Mouse (Mus musculus): ENCODE results near the gene Gpm6b. TPM values are rescaled to one million over a fixed set of nuclear protein-coding genes. Genes with fewer than 3 reads are reported as not detected.
A peak's percentile ranks its signal among the peaks of the same experiment; 100 is the strongest.

The Gpm6b gene
- polyA plus RNA-seq, 1 experiment from 2014 or later: 19.8 TPM

DNA sequence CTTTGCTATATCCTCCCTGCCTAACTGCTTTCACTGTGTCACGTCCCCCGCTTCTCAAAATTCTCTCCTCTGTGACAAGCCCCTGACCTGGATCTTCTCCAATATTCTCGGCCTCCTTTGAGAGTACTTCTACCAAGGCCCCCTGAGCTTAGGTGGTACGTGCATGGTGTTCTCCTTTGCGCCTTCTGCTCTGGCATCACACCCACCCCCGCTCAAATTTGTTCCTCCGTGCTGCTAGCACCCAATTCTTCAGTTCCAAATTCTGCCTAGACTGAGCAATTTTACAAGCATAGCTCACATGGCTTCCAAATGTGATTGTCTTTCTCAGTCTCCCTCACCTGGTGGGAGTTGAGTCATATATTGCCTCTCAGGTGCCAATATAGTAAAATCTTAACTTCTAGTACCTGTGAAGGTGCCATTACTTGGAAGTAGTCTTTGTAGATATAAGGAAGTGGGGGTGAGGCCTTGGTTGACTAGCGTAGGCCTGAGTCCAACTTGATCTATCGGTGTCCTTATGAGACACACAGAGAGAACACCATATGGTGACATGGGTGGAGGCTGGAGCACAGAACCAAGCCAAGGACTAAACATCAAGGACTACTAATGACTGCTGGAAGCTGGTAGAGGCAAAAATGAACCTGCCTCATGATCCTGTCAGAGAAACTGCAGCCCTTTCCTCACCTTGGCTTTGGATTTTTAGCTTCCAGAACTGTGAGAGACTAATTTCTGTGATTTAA, 100.2 kb downstream of the Gpm6b start:
- Histone ChIP-seq H3K4me3 (no peak overlapping the region), H3K36me3 (no peaks in the 10 kb centered on the region), H3K4me1 (no peaks in the 10 kb centered on the region), H3K27me3 (peaks cover 47% of the 10 kb centered on the region), H3K9me3 (no peaks in the 10 kb centered on the region), H3K27ac (no peak overlapping the region), H3K9ac (no peak overlapping the region), H3K4me2 (no peak overlapping the region)
- no peak for ATAC-seq (ENCODE audit: insufficient number of reproducible peaks, insufficient read depth, low FRiP score, low TSS enrichment, low read depth)
- WGBS: 91% methylated on average over 9 of the region's 9 CpGs

DNA sequence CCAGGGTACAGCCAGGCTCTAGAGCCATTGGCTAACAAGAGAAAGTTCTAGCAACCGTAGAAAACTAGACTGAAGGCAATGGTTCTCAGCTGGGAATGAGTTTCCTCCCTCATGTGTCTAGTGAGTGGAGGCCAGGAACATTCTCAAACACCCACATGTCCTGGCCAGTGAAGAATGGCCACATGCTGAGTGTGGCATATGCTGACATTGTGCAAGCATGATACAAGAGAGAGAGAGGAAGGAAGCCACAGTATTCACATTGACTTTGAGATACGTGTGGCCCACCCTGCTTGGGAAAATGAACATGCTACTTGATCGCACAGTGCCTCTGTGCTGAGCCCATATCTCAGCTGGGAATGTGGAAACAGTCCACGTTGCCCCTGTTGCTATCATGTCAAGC, 101.2 kb downstream of the Gpm6b start:
- H3K4me3 ChIP-seq: no peak overlapping the region
- no peak overlapping the region for H3K4me2 ChIP-seq
- H3K4me1 ChIP-seq: no peaks in the 10 kb centered on the region
- H3K9ac ChIP-seq: no peak overlapping the region
- H3K9me3 ChIP-seq: no peaks in the 10 kb centered on the region
- H3K27ac ChIP-seq: no peak overlapping the region
- H3K36me3 ChIP-seq: no peaks in the 10 kb centered on the region
- ATAC-seq (ENCODE audit: insufficient number of reproducible peaks, insufficient read depth, low FRiP score, low TSS enrichment, low read depth): no peak
- H3K27me3 ChIP-seq: peaks cover 45% of the 10 kb centered on the region
- WGBS: 83% methylated on average over 4 of the region's 4 CpGs

DNA sequence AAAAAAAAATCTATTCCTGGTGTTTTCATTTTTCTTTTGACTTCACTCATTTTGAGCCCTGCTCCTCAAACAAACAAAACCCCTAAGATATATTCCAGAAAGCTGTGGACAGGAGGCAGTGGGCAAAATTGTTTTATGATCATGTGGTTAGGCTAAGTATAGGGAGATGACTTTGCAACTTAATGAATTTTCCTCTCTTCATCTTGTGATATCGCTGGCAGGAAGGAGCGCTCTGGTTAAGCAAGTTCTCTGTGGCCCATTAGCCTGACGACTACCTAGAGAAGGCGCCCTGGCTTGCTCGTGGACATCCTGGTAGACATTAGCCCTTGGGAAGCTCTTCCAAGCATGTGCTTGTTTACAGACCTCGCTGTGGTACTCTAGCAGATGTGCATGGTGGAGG, 103.1 kb downstream of the Gpm6b start:
- 79% methylated on average over 6 of the region's 6 CpGs for WGBS
- ATAC-seq (ENCODE audit: insufficient number of reproducible peaks, insufficient read depth, low FRiP score, low TSS enrichment, low read depth): no peak
- Histone ChIP-seq H3K27me3 (peaks cover 31% of the 10 kb centered on the region), H3K9ac (no peak overlapping the region), H3K27ac (no peak overlapping the region), H3K4me1 (no peaks in the 10 kb centered on the region), H3K4me2 (no peak overlapping the region), H3K36me3 (no peaks in the 10 kb centered on the region), H3K4me3 (no peak overlapping the region), H3K9me3 (no peaks in the 10 kb centered on the region)

DNA sequence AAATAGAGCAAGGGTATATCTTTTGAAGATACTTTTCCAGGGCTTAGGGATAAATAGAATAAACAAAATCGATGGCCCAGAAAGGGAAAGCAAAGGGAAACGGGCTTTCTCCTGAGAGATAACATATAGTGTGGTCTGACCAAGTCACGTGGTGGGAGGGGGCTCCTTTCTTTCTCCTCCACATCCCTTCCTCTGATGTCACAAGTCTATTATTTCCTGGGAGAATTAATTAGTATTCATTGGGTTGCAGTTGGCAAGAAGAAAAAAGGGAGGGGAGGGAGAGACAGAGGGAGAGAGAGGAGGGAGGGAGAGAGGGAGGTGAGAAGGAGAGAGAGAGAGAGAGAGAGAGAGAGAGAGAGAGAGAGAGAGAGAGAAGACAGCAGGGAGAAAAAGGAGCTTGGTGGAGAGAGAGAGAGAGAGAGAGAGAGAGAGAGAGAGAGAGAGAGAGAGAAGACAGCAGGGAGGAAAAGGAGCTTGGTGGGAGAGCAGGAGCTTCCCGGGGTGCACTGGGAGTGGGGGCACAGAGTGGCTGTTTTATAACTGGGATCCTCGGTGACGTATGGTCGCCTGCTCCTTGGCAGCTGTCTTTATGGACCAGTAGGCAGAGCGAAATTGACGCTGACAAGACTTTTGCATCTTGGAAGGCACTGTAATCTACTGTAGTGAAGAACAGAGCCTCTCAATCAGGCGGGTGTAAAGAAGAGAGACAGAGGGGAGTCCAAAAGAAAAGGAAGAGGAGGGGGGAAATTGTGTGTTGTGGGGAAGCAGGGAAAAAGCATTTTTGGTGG, 105.7 kb downstream of the Gpm6b start:
- H3K4me3 ChIP-seq: peak overlapping the region; percentile 27; the same call in 1 of the 2 replicates
- no peaks in the 10 kb centered on the region for H3K4me1 ChIP-seq
- no peak overlapping the region for H3K9ac ChIP-seq
- H3K36me3 ChIP-seq: no peaks in the 10 kb centered on the region
- H3K27ac ChIP-seq: no peak overlapping the region
- peaks cover 27% of the 10 kb centered on the region; the same call in 1 of the 2 replicates for H3K27me3 ChIP-seq
- no peak for ATAC-seq (ENCODE audit: insufficient number of reproducible peaks, insufficient read depth, low FRiP score, low TSS enrichment, low read depth)
- H3K4me2 ChIP-seq: peak overlapping the region; percentile 41
- 36% methylated on average over 10 of the region's 10 CpGs for WGBS
- no peaks in the 10 kb centered on the region for H3K9me3 ChIP-seq

DNA sequence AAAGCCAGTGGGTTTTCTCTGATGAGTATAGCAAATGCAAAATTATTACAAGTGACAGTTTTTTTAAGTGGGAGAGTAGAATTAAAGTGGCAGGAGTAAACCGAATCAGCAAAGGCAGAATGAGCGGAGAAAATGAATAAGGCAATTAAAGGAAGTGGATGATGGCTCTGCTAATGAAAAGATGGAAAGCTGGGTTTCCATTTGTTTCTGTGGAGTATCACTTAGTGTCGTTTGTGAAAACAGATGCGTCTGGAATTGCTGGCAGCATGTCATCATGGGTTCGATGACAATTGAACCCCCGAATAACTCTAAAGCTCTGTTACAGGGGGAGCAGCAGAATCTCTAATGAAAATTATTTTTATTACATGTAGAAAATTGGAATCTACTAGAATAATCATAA, 109.4 kb downstream of the Gpm6b start:
- Histone ChIP-seq H3K4me3 (no peak overlapping the region), H3K9me3 (no peaks in the 10 kb centered on the region), H3K9ac (no peak overlapping the region), H3K4me2 (no peak overlapping the region; the same call in 1 of the 2 replicates), H3K27me3 (peaks cover 26% of the 10 kb centered on the region; the same call in 1 of the 2 replicates), H3K36me3 (no peaks in the 10 kb centered on the region), H3K4me1 (no peaks in the 10 kb centered on the region), H3K27ac (no peak overlapping the region)
- no peak for ATAC-seq (ENCODE audit: insufficient number of reproducible peaks, insufficient read depth, low FRiP score, low TSS enrichment, low read depth)
- WGBS: 62% methylated on average over 6 of the region's 6 CpGs

DNA sequence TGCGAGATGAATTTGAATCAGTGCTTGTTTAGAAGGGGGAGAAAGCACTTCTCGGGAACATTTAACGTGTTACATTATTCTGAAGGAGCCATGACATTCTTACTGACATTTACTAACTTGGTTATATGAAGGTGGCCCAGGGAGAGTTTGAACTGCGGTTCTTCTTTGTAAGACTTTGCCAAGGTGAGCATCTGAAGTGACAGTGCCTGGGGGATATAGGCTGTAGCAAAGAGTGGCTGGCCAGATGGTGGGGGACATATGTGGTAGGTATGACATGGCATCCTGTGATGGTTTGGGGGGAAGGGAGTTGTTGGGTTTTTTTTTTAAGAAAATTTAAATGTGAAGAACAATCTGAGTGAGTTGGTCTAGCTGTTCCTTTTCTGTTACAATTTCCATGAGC, 109.9 kb downstream of the Gpm6b start:
- ATAC-seq (ENCODE audit: insufficient number of reproducible peaks, insufficient read depth, low FRiP score, low TSS enrichment, low read depth): no peak
- H3K27me3 ChIP-seq: peaks cover 23% of the 10 kb centered on the region; the same call in 1 of the 2 replicates
- no peak overlapping the region for H3K9ac ChIP-seq

DNA sequence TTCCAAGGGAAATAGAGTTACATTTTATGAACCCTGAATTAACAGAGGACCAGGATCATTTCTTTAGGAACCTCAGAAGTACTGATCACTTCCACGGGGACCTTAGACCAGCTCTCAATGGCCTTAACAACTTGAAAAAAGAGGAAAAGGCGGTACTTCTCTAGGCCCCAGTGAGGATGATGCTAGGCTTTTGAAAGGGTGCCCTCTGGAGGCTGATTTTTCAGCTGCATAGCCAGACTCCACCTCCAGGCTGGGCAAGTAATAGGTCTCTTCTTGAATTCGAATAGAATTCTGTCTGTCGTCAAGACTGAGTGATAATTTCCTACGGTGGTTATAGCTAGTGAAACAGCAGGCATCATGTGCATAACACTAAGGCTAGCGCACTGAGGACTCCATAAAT, 113.1 kb downstream of the Gpm6b start:
- Histone ChIP-seq H3K4me3 (no peak overlapping the region), H3K4me1 (no peaks in the 10 kb centered on the region), H3K27me3 (peaks cover 39% of the 10 kb centered on the region), H3K4me2 (no peak overlapping the region), H3K9ac (no peak overlapping the region), H3K9me3 (no peaks in the 10 kb centered on the region), H3K36me3 (no peaks in the 10 kb centered on the region), H3K27ac (no peak overlapping the region)
- 25% methylated on average over 6 of the region's 6 CpGs for WGBS
- no peak for ATAC-seq (ENCODE audit: insufficient number of reproducible peaks, insufficient read depth, low FRiP score, low TSS enrichment, low read depth)

More for the DNA sequence above, 109.9 kb downstream of the Gpm6b start:
- 60% methylated on average over 4 of the region's 4 CpGs for WGBS
- no peaks in the 10 kb centered on the region for H3K9me3 ChIP-seq
- H3K4me1 ChIP-seq: no peaks in the 10 kb centered on the region
- no peak overlapping the region for H3K27ac ChIP-seq
- no peaks in the 10 kb centered on the region for H3K36me3 ChIP-seq
- no peak overlapping the region for H3K4me3 ChIP-seq
- H3K4me2 ChIP-seq: no peak overlapping the region; the same call in 1 of the 2 replicates

DNA sequence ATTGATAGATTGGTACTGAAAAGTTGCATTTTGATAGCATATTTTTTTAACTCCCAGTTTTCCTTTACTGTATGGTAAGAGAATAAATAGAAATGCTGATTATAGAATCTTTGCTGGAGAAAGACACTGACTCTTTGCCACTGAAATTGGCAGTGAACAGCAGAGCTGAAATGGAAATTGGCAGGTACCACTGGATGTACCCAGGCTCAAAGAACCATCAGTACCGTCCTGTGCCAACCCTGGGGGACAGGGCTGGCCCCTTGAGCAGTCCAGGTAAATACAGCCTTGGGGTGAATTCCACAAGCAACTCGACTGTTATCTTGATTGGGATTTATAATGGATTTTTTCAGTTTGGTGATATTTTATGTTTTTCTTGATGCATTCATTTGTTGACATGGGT, 114.7 kb downstream of the Gpm6b start:
- 58% methylated on average over 2 of the region's 2 CpGs for WGBS
- Histone ChIP-seq H3K9ac (no peak overlapping the region), H3K4me3 (no peak overlapping the region), H3K36me3 (no peaks in the 10 kb centered on the region), H3K4me1 (no peaks in the 10 kb centered on the region), H3K27ac (no peak overlapping the region), H3K4me2 (no peak overlapping the region), H3K9me3 (no peaks in the 10 kb centered on the region), H3K27me3 (peaks cover 34% of the 10 kb centered on the region)
- no peak for ATAC-seq (ENCODE audit: insufficient number of reproducible peaks, insufficient read depth, low FRiP score, low TSS enrichment, low read depth)

DNA sequence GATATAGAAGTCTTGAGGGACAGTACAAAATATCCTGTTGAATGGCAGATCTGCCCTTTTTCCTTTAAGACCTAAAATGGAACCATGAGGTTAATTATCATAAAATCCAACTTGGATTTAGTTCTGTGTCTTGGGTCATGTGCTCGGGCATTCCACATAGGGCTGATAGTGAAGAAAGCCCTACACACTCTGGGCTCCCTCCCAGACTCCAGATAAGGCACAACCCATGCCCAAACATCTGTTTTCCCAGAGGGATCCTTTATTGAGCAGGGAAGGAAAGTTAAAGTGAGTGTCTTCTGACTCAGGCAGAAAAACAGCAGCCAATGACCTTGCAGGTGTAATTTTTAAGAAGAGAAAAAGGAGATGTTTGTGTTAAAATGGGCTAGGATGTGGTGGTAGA, 116.2 kb downstream of the Gpm6b start:
- WGBS: 73% methylated on average over 1 of the region's 1 CpGs
- H3K4me2 ChIP-seq: no peak overlapping the region
- peaks cover 33% of the 10 kb centered on the region for H3K27me3 ChIP-seq
- H3K27ac ChIP-seq: no peak overlapping the region
- no peaks in the 10 kb centered on the region for H3K36me3 ChIP-seq
- no peak overlapping the region for H3K4me3 ChIP-seq
- no peaks in the 10 kb centered on the region for H3K9me3 ChIP-seq
- no peak overlapping the region for H3K9ac ChIP-seq
- no peak for ATAC-seq (ENCODE audit: insufficient number of reproducible peaks, insufficient read depth, low FRiP score, low TSS enrichment, low read depth)
- H3K4me1 ChIP-seq: no peaks in the 10 kb centered on the region

DNA sequence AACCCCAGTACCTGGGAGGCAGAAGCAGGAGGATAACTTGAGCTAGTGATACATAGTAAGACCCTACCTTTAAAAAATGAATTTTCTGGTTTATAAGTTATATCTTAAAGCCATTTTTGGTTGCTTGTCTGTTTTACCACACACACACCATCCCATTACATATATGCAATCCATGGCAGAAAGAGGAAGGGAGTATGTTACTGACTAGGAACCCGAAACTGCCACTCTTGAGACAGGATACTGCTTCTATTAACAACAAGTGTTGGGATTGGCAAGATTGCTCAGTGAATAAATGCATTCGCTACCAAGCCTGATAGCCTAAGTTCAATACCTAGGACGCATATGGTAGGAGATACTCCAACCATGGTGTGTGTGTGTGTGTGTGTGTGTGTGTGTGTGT, 117.6 kb downstream of the Gpm6b start:
- no peak overlapping the region for H3K9ac ChIP-seq
- no peak overlapping the region for H3K27ac ChIP-seq
- ATAC-seq (ENCODE audit: insufficient number of reproducible peaks, insufficient read depth, low FRiP score, low TSS enrichment, low read depth): no peak
- 84% methylated on average over 3 of the region's 3 CpGs for WGBS
- H3K4me3 ChIP-seq: no peak overlapping the region
- H3K36me3 ChIP-seq: no peaks in the 10 kb centered on the region
- H3K4me2 ChIP-seq: no peak overlapping the region
- H3K9me3 ChIP-seq: no peaks in the 10 kb centered on the region
- no peaks in the 10 kb centered on the region for H3K4me1 ChIP-seq
- H3K27me3 ChIP-seq: peaks cover 34% of the 10 kb centered on the region

DNA sequence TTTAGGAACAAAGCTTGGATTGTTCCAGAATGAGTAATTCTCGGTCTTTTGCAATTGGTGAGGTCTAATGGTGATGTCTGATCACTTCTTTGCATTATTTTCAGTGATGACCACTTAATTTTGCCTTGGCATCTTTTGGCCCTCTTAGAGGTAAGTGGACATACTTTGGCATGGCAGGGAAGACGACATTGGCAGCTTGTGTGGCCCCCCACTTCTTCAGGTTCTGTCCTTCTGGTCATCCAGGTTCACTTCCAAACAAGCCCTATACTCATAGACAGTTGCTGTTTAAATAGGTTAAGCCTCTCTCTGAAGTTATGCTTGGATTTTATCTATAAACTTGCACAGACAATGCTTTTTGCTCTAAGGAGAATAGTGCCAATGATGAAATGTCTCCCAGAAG, 120.2 kb downstream of the Gpm6b start:
- no peaks in the 10 kb centered on the region for H3K36me3 ChIP-seq
- peaks cover 34% of the 10 kb centered on the region for H3K27me3 ChIP-seq
- WGBS: 68% methylated on average over 2 of the region's 2 CpGs
- no peak overlapping the region for H3K9ac ChIP-seq
- H3K27ac ChIP-seq: no peak overlapping the region
- no peak overlapping the region for H3K4me2 ChIP-seq
- H3K9me3 ChIP-seq: no peaks in the 10 kb centered on the region
- H3K4me1 ChIP-seq: no peaks in the 10 kb centered on the region
- no peak for ATAC-seq (ENCODE audit: insufficient number of reproducible peaks, insufficient read depth, low FRiP score, low TSS enrichment, low read depth)
- H3K4me3 ChIP-seq: no peak overlapping the region

DNA sequence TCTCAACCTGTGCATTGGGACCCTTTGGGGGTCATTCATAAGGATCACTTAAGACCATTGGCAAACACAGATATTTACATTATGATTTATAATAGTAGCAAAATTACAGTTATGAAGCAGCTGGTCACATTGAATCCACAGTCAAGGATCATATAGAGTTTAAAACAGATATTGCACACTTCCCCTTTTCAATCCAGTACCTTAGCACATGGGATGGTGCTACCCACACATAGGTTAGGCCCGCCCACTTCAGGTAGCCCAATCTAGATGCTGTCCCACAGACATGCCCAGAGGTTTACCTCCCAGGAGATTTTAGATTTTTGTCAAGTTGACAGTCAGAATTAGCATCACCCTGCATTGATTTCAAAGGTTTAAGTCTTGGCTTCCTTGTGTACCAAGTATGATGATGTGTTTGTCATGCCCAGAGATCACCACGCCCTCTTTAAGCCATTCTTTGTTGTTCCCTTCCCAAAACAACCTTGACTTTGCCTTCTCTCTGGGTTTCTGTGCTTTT, 121.3 kb downstream of the Gpm6b start:
- Histone ChIP-seq H3K9me3 (no peaks in the 10 kb centered on the region), H3K27me3 (peaks cover 32% of the 10 kb centered on the region), H3K9ac (no peak overlapping the region), H3K4me1 (no peaks in the 10 kb centered on the region), H3K4me3 (no peak overlapping the region), H3K27ac (no peak overlapping the region), H3K36me3 (no peaks in the 10 kb centered on the region), H3K4me2 (no peak overlapping the region)
- WGBS: 78% methylated on average over 2 of the region's 2 CpGs
- no peak for ATAC-seq (ENCODE audit: insufficient number of reproducible peaks, insufficient read depth, low FRiP score, low TSS enrichment, low read depth)

Data from embryonic facial prominence, embryonic 13.5 days (tissue).